Mouse (Mus musculus) liver, adult 2 months (tissue): ENCODE data around the gene Irf9. TPM values are rescaled to one million over a fixed set of nuclear protein-coding genes. Genes with fewer than 3 reads are reported as not detected.

ENCODE experiments used
- DNase-seq: peaks from one replicate; pipeline ENCODE4 v3.0.0-alpha.2; 2011; ENCODE audit warnings: low read depth, low spot score; ENCODE audit errors: extremely low read depth
- H3K27ac ChIP-seq: fragments of 200-500 bp; replicated peaks from 2 replicates; pipeline ENCODE4 v1.5.1; 2012; ENCODE audit warnings: low read depth, mild to moderate bottlenecking, control low read depth, inconsistent platforms, low read length; ENCODE audit not compliant: insufficient read depth
- H3K27me3 ChIP-seq: fragments of 200-500 bp; 2 replicates; pipeline ENCODE4 v1.6.1; 2012; ENCODE audit warnings: mild to moderate bottlenecking, moderate library complexity, low read length, inconsistent platforms; ENCODE audit not compliant: control insufficient read depth, insufficient read depth
- H3K36me3 ChIP-seq: fragments of 200-500 bp; 2 replicates; pipeline ENCODE4 v1.6.1; 2012; ENCODE audit warnings: low read length, inconsistent platforms; ENCODE audit not compliant: control insufficient read depth, insufficient read depth
- H3K4me1 ChIP-seq: fragments of 200-500 bp; 2 replicates; pipeline ENCODE4 v1.6.1; 2011; ENCODE audit warnings: low read length; ENCODE audit not compliant: control insufficient read depth, insufficient read depth
- H3K4me3 ChIP-seq: fragments of 200-500 bp; 2 replicates; pipeline ENCODE4 v1.5.1; 2011; ENCODE audit warnings: low read depth, mild to moderate bottlenecking, control low read depth, low read length, moderate library complexity; ENCODE audit not compliant: insufficient read depth
- H3K79me2 ChIP-seq: fragments of 200-500 bp; 2 replicates; pipeline ENCODE4 v1.6.1; 2012; ENCODE audit warnings: inconsistent platforms, mild to moderate bottlenecking, low read length, moderate library complexity; ENCODE audit not compliant: control insufficient read depth, insufficient read depth
- H3K9ac ChIP-seq: fragments of 200-500 bp; 2 replicates; pipeline ENCODE4 v1.6.1; 2012; ENCODE audit warnings: low read depth, mild to moderate bottlenecking, control low read depth, inconsistent platforms, low read length
- CTCF ChIP-seq: fragments of 200-500 bp; IDR thresholded peaks from 2 replicates; pipeline ENCODE4 v1.5.1; 2011; ENCODE audit warnings: low read depth, low read length, control low read depth
- POLR2A ChIP-seq: fragments of 200-500 bp; IDR thresholded peaks from 2 replicates; pipeline ENCODE4 v1.6.1; 2011; ENCODE audit warnings: low read length, control low read depth; ENCODE audit not compliant: insufficient read depth; ENCODE audit errors: extremely low read depth
- WGBS: fragments of 180-500 bp; shearing (Covaris S2); methylation state at CpG from one replicate; pipeline ENCODE4 v1.1.7; 2018; 5-methylcytosine and 5-hydroxymethylcytosine counted together
- polyA plus RNA-seq: library from polyadenylated mRNA; depleted of rRNA; stranded (reverse); fragments of >200 nt; gene quantifications from 2 replicates; pipeline ENCODE4 v1.2.3, GENCODE M21; 2012
- total RNA-seq: library from RNA; depleted of rRNA; stranded (reverse); fragments of >200 nt; gene quantifications from 2 replicates; pipeline ENCODE4 v1.2.3, GENCODE M21; 2014

The Irf9 gene
- total and polyA plus RNA-seq, 2 experiments, result 24.2 to 45.0 TPM

- H3K36me3 ChIP-seq, result peaks cover 18% of the 10 kb centered on the region
- H3K9ac ChIP-seq, result peak within 1 kb of the TSS; percentile 91
- H3K4me1 ChIP-seq, result peaks cover 13% of the 10 kb centered on the region
- TF ChIP-seq CTCF (peak; percentile 12; the same call in 1 of the 2 replicates), POLR2A (peak; percentile 53)
- H3K27ac ChIP-seq, result peak within 1 kb of the TSS; percentile 98
- WGBS, result 0% methylated on average over 27 of the region's 27 CpGs
- peaks cover 16% of the 10 kb centered on the region for H3K79me2 ChIP-seq
- DNase-seq, result peak; percentile 94
- H3K27me3 ChIP-seq, result no peaks in the 10 kb centered on the region
- peak within 1 kb of the TSS; percentile 81 for H3K4me3 ChIP-seq
These were observed 43.6 kb upstream of the Irf9 start, which contains the start of gene Dcaf11 for GRCm38 (mm10) chr14:55559799-55560201. Dcaf11 (plus strand) TSS chr14:55560006.

GRCm38 (mm10) chr14:55560202-55561073, 42.9 kb upstream of the Irf9 start, which contains the start of gene A730061H03Rik:
A730061H03Rik (minus strand) TSS chr14:55560406.
- Histone ChIP-seq H3K27me3 (no peaks in the 10 kb centered on the region), H3K9ac (peak within 1 kb of the TSS; percentile 91), H3K79me2 (peaks cover 16% of the 10 kb centered on the region), H3K4me1 (peaks cover 13% of the 10 kb centered on the region), H3K36me3 (peaks cover 25% of the 10 kb centered on the region), H3K27ac (peak within 1 kb of the TSS; percentile 98), H3K4me3 (peak within 1 kb of the TSS; percentile 81)
- WGBS, result under 1% methylated on average over 51 of the region's 51 CpGs
- peak; percentile 99 for DNase-seq
- TF ChIP-seq CTCF (no peak), POLR2A (0 out of 2 replicates have a peak, but pooled peaks have one; percentile 20)

GRCm38 (mm10) chr14:55561860-55562259, 41.5 kb upstream of the Irf9 start:
- Histone ChIP-seq H3K36me3 (peaks cover 36% of the 10 kb centered on the region), H3K79me2 (peaks cover 16% of the 10 kb centered on the region), H3K27ac (peak overlapping the region; percentile 97), H3K4me3 (peak overlapping the region; percentile 72), H3K9ac (peak overlapping the region; percentile 91), H3K4me1 (peaks cover 21% of the 10 kb centered on the region), H3K27me3 (no peaks in the 10 kb centered on the region)
- WGBS, result 34% methylated on average over 10 of the region's 10 CpGs
- TF ChIP-seq CTCF (no peak), POLR2A (no peak)
- DNase-seq, result no peak

GRCm38 (mm10) chr14:55563249-55563648, 40.1 kb upstream of the Irf9 start:
- H3K79me2 ChIP-seq, result peaks cover 16% of the 10 kb centered on the region
- TF ChIP-seq POLR2A (no peak), CTCF (no peak)
- H3K9ac ChIP-seq, result no peak overlapping the region
- peaks cover 24% of the 10 kb centered on the region for H3K4me1 ChIP-seq
- H3K27me3 ChIP-seq, result no peaks in the 10 kb centered on the region
- no peak overlapping the region for H3K4me3 ChIP-seq
- DNase-seq, result no peak
- no peak overlapping the region for H3K27ac ChIP-seq
- WGBS, result 83% methylated on average over 11 of the region's 11 CpGs
- H3K36me3 ChIP-seq, result peaks cover 45% of the 10 kb centered on the region

- Histone ChIP-seq H3K36me3 (peaks cover 62% of the 10 kb centered on the region), H3K27me3 (no peaks in the 10 kb centered on the region), H3K79me2 (peaks cover 16% of the 10 kb centered on the region), H3K9ac (no peak overlapping the region), H3K27ac (peak overlapping the region; percentile 60), H3K4me3 (no peak overlapping the region), H3K4me1 (peaks cover 23% of the 10 kb centered on the region)
- no peak; the same call in 1 of the 2 replicates for TF ChIP-seq CTCF
- TF ChIP-seq POLR2A, result no peak
- DNase-seq, result peak; percentile 89
- WGBS, result 16% methylated on average over 3 of the region's 3 CpGs
These were observed 37.6 kb upstream of the Irf9 start for GRCm38 (mm10) chr14:55565748-55566147.
